Mouse (Mus musculus) testis, adult 2 months (tissue): ENCODE data around the gene Retnla. TPM values are rescaled to one million over a fixed set of nuclear protein-coding genes. Genes with fewer than 3 reads are reported as not detected.
"Not testable (repeated sequence)": the region's sequence is repeated elsewhere in the genome, so short reads cannot be mapped to it uniquely, and the experiment has no call there.

Source experiments
- H3K27ac ChIP-seq: fragments of 200-500 bp; 2 replicates; pipeline ENCODE4 v1.5.1; 2012; ENCODE audit warnings: low read depth, low read length; ENCODE audit not compliant: control insufficient read depth, insufficient read depth
- H3K27me3 ChIP-seq: fragments of 200-500 bp; 2 replicates; pipeline ENCODE4 v1.6.1; 2012; ENCODE audit warnings: mild to moderate bottlenecking, low read length, moderate library complexity; ENCODE audit not compliant: control insufficient read depth, insufficient read depth
- H3K36me3 ChIP-seq: fragments of 200-500 bp; 2 replicates; pipeline ENCODE4 v1.6.1; 2012; ENCODE audit warnings: mild to moderate bottlenecking, low read length; ENCODE audit not compliant: control insufficient read depth, insufficient read depth
- H3K4me1 ChIP-seq: fragments of 200-500 bp; 2 replicates; pipeline ENCODE4 v1.6.1; 2012; ENCODE audit warnings: low read length; ENCODE audit not compliant: control insufficient read depth, insufficient read depth
- H3K4me3 ChIP-seq: fragments of 200-500 bp; 2 replicates; pipeline ENCODE4 v1.5.1; 2012; ENCODE audit warnings: low read depth, mild to moderate bottlenecking, low read length, moderate library complexity, mixed read lengths; ENCODE audit not compliant: control insufficient read depth
- CTCF ChIP-seq: fragments of 200-500 bp; IDR thresholded peaks from 2 replicates; pipeline ENCODE4 v1.5.1; 2012; ENCODE audit warnings: low read depth, mild to moderate bottlenecking, inconsistent platforms, low read length, moderate library complexity; ENCODE audit not compliant: control insufficient read depth, insufficient read depth, insufficient replicate concordance
- POLR2A ChIP-seq: fragments of 200-500 bp; IDR thresholded peaks from 2 replicates; pipeline ENCODE4 v1.6.1; 2012; ENCODE audit warnings: low read depth, mild to moderate bottlenecking, inconsistent platforms, low read length, moderate library complexity; ENCODE audit not compliant: control insufficient read depth
- polyA plus RNA-seq: library from polyadenylated mRNA; depleted of rRNA; stranded (reverse); fragments of >200 nt; gene quantifications from 2 replicates; pipeline ENCODE4 v1.2.3, GENCODE M21; 2012

Gene Retnla
- polyA plus RNA-seq, 1 experiment: 4.5 TPM

GRCm38 (mm10) chr16:48816695-48817094 is 25.7 kb upstream of the Retnla start, which contains the start of gene Retnlb:
Gene Retnlb (plus strand): TSS chr16:48816856.
- no peak for TF ChIP-seq CTCF
- no peak for TF ChIP-seq POLR2A
- no peaks in the 10 kb centered on the region for H3K4me1 ChIP-seq
- H3K4me3 ChIP-seq: no peak within 1 kb of the TSS
- H3K36me3 ChIP-seq: no peaks in the 10 kb centered on the region
- no peaks in the 10 kb centered on the region for H3K27me3 ChIP-seq
- H3K27ac ChIP-seq: no peak within 1 kb of the TSS

- no peaks in the 10 kb centered on the region for H3K4me1 ChIP-seq
- no peak overlapping the region for H3K27ac ChIP-seq
- H3K4me3 ChIP-seq: no peak overlapping the region
- no peaks in the 10 kb centered on the region for H3K36me3 ChIP-seq
- TF ChIP-seq POLR2A: no peak
- TF ChIP-seq CTCF: no peak
- no peaks in the 10 kb centered on the region for H3K27me3 ChIP-seq
Observed at GRCm38 (mm10) chr16:48818524-48818923, 23.8 kb upstream of the Retnla start.

- no peak overlapping the region for H3K4me3 ChIP-seq
- H3K4me1 ChIP-seq: no peaks in the 10 kb centered on the region
- H3K27me3 ChIP-seq: no peaks in the 10 kb centered on the region
- TF ChIP-seq CTCF (no peak), POLR2A (no peak)
- H3K27ac ChIP-seq: no peak overlapping the region
- H3K36me3 ChIP-seq: no peaks in the 10 kb centered on the region
Observed at GRCm38 (mm10) chr16:48826474-48826873, 15.9 kb upstream of the Retnla start.

- no peak overlapping the region for H3K4me3 ChIP-seq
- no peak overlapping the region for H3K27ac ChIP-seq
Observed at GRCm38 (mm10) chr16:48827625-48828024, 14.7 kb upstream of the Retnla start.

DNA sequence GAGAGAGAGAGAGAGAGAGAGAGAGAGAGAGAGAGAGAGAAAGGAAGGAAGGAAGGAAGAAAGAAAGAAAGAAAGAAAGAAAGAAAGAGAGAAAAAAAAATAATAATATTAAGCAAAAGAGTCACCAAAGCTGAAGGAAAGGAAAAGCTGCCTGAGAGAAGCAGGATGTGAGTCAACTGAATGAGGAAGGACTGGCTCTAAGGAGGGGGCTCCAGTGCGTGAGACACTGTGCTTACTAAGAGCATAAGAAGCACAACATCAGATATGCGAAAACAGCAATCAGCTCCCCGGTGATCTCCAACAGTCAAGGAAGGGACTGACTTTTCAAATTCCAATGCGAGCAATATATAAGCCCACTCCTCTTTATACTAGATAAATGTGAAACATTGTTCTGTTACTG is 13.3 kb upstream of the Retnla start:
- Histone ChIP-seq H3K4me3 (no peak overlapping the region), H3K27me3 (no peaks in the 10 kb centered on the region), H3K27ac (no peak overlapping the region), H3K4me1 (no peaks in the 10 kb centered on the region), H3K36me3 (no peaks in the 10 kb centered on the region)
- TF ChIP-seq CTCF: no peak
- no peak for TF ChIP-seq POLR2A

More at GRCm38 (mm10) chr16:48827625-48828024, 14.7 kb upstream of the Retnla start:
- H3K36me3 ChIP-seq: no peaks in the 10 kb centered on the region
- TF ChIP-seq POLR2A (no peak), CTCF (no peak)
- H3K27me3 ChIP-seq: no peaks in the 10 kb centered on the region
- H3K4me1 ChIP-seq: no peaks in the 10 kb centered on the region

DNA sequence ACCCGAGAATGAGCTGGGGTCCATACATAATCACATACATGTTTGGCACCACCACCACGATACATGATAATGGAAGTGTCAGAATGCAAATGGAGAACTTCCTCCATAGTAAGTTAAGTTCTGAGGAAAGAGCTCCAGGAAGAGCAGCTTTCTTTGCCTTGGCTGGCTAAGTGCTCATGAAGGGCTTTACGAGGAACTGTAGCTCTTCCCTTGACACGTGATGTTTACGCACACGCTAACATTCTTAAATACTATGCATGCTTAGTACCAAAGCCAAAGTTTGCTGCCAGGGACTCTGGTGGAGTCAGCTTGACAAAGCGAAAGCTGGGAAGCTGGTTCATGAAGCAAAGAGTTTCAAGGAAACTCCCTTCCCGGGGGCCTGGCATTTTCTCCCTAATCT is 10.3 kb upstream of the Retnla start:
- TF ChIP-seq CTCF: no peak
- no peak for TF ChIP-seq POLR2A
- no peaks in the 10 kb centered on the region for H3K27me3 ChIP-seq
- no peak overlapping the region for H3K4me3 ChIP-seq
- H3K4me1 ChIP-seq: no peaks in the 10 kb centered on the region
- no peaks in the 10 kb centered on the region for H3K36me3 ChIP-seq
- no peak overlapping the region for H3K27ac ChIP-seq

- H3K4me3 ChIP-seq, H3K36me3 ChIP-seq, H3K27ac ChIP-seq, H3K27me3 ChIP-seq, H3K4me1 ChIP-seq: not testable (repeated sequence)
Observed at GRCm38 (mm10) chr16:48833626-48834025, 8.7 kb upstream of the Retnla start.

GRCm38 (mm10) chr16:48843671-48844386 is 1.5 kb downstream of the Retnla start:
- Histone ChIP-seq H3K27me3 (no peaks in the 10 kb centered on the region), H3K4me1 (no peaks in the 10 kb centered on the region), H3K4me3 (no peak overlapping the region), H3K36me3 (no peaks in the 10 kb centered on the region), H3K27ac (no peak overlapping the region)
- TF ChIP-seq CTCF: no peak
- no peak for TF ChIP-seq POLR2A

- H3K27ac ChIP-seq, H3K4me1 ChIP-seq, H3K36me3 ChIP-seq, H3K4me3 ChIP-seq, H3K27me3 ChIP-seq: not testable (repeated sequence)
Observed at GRCm38 (mm10) chr16:48865004-48865403, 22.7 kb downstream of the Retnla start.
